Mouse (Mus musculus): ENCODE data around the gene Med4. TPM values are rescaled to one million over a fixed set of nuclear protein-coding genes. Genes with fewer than 3 reads are reported as not detected.

The Med4 gene
- total RNA-seq (2021): 10 to 100 TPM; 31.6 to 31.9 TPM

DNA sequence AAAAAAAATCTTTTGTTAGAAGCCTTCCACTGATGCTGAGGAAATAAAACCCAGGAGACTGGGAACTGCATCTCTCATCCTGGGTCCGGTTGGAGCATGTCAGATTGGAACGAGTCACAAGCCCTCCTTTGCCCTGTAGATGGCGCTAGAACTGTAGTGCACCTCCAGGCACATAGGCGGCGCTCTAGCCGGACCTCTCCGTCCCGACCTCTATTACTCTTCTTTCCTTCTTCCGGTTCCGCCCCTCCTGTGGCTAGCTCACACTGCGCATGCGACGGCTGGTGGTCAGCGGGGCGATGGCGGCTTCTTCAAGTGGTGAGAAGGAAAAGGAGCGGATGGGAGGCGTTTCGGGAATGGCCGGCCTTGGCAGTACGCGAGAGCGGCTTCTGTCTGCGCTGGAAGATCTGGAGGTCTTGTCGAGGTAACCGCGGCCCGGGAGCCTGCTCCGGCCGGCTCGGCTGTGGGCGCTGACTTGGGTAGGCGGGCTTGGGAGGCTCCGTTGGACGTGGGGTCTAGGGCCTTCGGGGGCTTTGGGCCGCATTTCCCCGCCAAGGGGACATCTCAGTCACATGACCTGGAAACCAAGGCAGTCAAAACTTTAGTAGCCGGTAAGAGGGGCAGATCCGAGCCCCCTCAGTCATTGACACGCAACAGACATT, at the start of gene Med4:
Med4 (plus strand) TSS at position 261 of the 659 bp plus-strand sequence.
- intact Hi-C loops (cut with DNase I): loop anchor here (10.0 kb wide), 1 partner anchor 405 kb away; no protein-coding TSS in a partner anchor
- DNase-seq (ENCODE audit: extremely low spot score in 1 of 2, low spot score in 2 of 2): peak; percentile 93 to 96

DNA sequence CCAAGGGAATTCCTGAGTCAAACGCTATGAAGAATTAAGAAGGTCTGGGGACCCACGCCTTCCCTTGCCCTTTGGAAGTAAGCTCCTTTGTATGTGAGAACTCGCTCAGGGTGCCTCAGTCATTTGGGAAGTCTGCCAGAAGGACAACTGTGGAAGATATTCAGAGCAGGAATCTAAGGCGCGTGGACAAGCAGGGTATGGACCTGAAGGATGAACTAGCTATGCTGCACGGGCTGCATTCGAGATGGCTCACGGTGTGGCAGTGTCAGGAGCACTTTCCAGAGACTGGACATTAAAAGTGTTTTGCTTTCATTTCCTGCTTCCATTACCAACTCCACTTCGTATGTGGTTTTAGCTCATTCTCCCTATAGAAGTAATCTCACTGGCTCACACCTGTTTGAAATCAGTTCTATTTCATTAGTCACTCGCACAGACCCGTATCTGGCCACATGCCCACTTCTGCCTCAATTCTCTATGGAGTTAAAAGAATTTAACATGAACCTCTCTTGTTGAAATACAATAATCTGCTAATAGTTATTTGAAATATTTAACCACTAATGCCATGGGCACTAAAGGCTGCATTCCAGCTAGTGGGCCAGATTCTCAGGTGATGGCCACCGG, 49.2 kb upstream of the Med4 start:
- no peak for DNase-seq (ENCODE audit: extremely low spot score in 1 of 2, low spot score in 2 of 2)
- intact Hi-C loops (cut with DNase I): no loop called here

DNA sequence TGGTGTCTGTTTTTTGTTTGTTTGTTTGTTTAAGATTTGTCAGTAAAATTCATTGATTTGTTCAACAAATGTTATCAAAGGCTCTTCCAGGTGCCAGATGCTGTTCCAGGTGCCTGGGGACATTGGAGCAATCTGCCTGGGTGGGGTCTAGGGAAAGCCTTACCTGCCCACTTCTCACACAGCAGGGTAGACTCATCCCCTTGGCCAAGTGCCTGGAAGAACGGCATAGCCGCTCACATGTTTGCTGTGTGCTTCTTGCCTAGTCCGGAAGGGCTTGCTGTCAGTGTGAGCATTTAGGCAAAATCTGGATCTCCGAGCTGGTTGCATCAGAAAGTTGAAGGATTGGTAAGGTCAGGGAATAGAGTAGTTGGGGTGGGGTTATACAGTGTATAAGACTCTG, 47.6 kb upstream of the Med4 start:
- DNase-seq (ENCODE audit: extremely low spot score in 1 of 2, low spot score in 2 of 2): no peak

DNA sequence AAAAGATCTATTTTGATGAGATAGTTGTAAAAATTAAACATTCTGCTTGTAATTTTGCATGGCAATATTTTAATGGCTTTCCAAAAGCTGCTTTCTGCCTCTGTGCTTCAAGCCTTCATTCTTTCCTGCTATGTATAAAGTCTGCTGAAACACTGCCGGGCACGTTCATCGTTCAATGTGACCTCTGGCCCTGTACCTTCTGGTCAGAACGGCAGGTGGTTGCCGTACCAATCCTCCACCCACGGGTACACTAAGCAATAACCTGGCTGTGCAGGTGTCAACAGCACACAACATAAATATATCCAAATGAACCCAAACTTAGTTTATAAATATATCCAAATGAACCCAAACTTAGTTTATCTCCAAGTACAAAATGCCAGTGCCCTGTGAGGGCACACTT, 42.1 kb upstream of the Med4 start:
- no peak for DNase-seq (ENCODE audit: extremely low spot score in 1 of 2, low spot score in 2 of 2)
- intact Hi-C loops (cut with DNase I): no loop called here

More for the DNA sequence above, 47.6 kb upstream of the Med4 start:
- intact Hi-C loops (cut with DNase I): no loop called here

DNA sequence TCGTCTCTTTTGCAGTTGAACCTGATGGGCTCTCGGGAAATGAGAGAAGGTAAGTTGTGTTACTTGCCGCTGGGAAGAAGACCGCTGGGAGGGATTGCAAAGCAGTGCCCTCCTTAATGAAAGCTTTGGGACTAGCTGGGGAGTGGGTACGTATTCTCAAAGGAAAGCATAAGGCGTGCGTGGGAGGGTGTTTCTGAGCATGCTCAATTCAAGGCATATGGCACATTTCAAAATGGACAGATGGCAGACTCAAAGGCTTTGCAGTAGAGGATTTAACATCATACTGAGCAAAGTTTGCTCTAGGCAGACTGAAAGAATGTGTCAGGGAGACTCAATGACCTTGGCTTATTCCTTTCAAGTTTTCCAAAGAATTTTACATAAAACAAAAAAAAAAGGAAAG, 40.3 kb upstream of the Med4 start:
- intact Hi-C loops (cut with DNase I): no loop called here
- DNase-seq (ENCODE audit: extremely low spot score in 1 of 2, low spot score in 2 of 2): peak; percentile 67 to 77

DNA sequence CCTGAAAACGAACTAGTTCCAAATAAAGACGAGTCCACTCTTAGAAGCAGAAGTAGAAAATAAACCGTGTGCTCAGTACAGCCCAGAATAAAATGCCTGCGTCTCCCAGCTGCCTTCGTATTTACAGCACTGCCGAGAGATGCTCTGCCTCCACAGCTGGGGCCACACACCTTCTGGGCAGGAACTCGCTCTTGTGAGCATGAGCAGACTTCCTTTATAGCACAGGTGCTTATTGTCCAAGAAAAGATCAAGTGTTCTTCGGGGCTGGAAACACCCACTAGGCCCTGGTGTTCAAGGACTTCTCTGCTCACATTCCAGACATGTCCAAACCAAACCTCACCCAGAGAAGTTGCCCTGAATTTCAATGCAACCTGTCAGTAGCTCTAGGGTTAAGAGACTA, 39.2 kb upstream of the Med4 start:
- DNase-seq (ENCODE audit: extremely low spot score in 1 of 2, low spot score in 2 of 2): no peak
- intact Hi-C loops (cut with DNase I): loop anchor here (5.0 to 10.0 kb wide), 3 partner anchors 88 to 366 kb away; partner anchors contain the start of gene Rb1

DNA sequence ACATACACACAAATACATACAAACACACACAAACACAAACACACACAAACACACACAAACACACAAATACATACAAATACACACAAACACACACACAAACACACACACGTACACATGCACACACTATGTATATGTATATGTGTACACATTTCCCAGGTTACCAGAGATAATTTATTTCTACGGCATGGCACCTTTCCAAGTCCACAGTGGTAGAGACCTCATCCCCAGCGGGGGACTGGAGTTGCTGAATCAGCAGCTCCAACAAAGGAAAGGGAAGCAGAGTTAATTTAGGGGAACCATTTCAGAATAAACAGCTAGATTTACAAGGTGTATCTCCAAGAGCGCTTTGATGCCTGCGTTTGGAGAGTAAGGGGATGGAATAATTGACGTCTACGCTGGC, 37.6 kb upstream of the Med4 start:
- intact Hi-C loops (cut with DNase I): loop anchor here (5.0 to 10.0 kb wide), 3 partner anchors 90 to 367 kb away; partner anchors contain the start of gene Rb1
- no peak for DNase-seq (ENCODE audit: extremely low spot score in 1 of 2, low spot score in 2 of 2)

DNA sequence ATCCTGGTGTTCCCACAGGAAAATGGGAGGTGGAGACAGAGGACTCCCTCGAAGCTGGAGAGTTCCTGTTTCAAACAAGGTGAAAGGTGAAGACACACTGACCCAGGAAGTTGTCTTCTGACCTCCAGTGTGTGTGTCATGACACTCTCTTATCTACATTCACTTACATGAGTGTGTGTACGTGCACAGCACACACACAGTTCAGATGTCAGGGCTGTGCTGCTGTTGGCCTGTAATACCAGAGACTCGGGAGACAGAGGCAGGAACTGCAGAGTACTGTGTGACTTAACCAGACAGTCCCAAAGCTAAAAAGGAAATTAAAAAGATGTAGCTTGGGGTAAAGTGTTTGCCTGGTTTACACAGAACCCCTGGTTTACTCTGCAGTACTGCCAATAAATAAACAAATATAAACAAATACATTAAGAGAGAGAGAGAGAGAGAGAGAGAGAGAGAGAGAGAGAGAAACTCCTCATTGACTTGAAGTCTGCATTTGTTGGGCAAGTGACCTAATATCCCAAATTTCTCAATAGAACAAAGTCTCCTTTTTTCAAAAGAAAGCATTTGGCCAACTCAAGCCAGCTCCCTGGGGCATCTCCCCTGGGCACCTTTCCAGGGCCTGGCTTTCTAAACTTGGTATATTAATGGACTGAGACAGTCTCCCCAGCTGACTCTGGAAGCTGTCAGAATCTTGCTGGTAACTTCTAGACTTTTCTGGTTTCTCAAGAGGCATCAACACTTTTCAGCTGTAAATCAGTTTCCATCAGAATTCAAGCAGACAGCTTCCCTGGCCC, 36.0 kb upstream of the Med4 start:
- DNase-seq (ENCODE audit: extremely low spot score in 1 of 2, low spot score in 2 of 2): peak; percentile 38 to 69

DNA sequence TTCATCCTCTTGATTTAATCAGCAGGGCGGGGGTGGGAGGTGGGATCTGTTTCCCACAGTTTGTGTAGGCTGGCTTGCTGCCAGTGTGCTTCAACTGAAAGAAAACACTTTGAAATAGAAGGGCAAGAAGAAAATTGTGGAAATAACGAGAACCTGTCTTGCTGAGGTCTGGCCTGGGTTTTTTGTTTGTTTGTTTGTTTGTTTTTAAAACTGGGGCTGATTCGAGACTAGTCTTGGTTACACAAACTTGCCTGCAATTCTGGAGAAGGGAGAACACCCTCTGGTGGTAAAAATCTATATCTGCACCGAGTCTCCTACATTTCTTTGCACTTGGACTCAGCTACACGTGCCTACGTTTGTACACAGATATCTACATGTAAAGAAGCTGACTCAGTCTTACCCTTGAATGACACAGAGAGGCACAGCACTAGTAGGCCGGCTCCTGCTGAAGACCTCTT, 35.2 kb upstream of the Med4 start:
- DNase-seq (ENCODE audit: extremely low spot score in 1 of 2, low spot score in 2 of 2): peak; percentile 41 to 70
- intact Hi-C loops (cut with DNase I): loop anchor here (5.0 to 10.0 kb wide), 3 partner anchors 92 to 370 kb away; partner anchors contain the start of gene Rb1

More for the DNA sequence above, 36.0 kb upstream of the Med4 start:
- intact Hi-C loops (cut with DNase I): loop anchor here (5.0 to 10.0 kb wide), 3 partner anchors 92 to 369 kb away; partner anchors contain the start of gene Rb1

DNA sequence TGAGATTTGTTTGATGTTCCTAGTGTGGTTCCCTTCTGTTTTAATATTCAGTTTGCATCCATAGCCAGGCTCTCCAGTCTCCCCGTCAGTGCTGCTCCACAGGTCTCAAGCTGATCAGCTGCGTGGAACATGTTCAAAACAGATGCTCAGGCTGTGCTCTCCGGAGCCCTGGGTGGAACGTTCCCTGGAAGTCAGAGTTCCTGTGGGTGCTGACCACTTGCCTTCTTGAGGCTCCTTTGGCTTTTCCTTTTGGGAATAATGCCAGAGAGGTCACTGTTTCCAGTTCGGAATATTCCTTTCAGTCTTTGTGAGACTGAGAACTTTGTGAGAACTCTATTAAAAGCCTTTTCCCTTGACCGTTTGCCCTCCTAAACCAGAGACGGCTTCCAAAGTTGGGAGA, 34.3 kb upstream of the Med4 start:
- peak in 1 of 2 experiments; percentile 43 for DNase-seq (ENCODE audit: extremely low spot score in 1 of 2, low spot score in 2 of 2)
- intact Hi-C loops (cut with DNase I): loop anchor here (10.0 kb wide), 2 partner anchors 151 to 371 kb away; partner anchors contain the start of gene Rb1

DNA sequence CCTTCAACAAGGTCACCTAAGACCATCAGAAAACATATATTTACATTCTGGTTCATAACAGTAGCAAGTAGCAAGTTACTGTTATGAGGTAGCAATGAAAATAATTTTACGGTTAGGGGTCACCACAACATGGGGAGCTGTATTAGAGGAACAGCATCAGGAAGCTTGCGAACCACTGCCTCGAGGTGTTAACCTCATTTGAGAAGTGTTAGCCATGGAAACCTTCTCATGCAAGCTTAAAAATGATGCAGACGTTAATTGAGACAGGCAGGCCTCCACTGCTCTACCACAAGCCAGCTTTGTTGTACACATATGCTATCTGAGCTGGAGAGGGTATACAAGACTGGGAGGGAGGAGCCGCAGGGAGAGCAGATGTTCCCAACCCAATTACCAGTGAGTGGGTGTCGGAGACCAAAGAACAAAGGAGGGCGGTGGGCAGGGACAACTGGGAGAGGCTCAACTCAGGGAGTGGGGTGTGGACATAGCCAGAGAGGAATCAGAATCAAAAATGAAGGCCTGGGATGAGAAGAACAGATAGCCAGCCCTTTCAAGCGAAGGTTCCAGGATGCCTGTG, 33.4 kb upstream of the Med4 start:
- intact Hi-C loops (cut with DNase I): loop anchor here (10.0 kb wide), 2 partner anchors 152 to 372 kb away; partner anchors contain the start of gene Rb1
- DNase-seq (ENCODE audit: extremely low spot score in 1 of 2, low spot score in 2 of 2): no peak

DNA sequence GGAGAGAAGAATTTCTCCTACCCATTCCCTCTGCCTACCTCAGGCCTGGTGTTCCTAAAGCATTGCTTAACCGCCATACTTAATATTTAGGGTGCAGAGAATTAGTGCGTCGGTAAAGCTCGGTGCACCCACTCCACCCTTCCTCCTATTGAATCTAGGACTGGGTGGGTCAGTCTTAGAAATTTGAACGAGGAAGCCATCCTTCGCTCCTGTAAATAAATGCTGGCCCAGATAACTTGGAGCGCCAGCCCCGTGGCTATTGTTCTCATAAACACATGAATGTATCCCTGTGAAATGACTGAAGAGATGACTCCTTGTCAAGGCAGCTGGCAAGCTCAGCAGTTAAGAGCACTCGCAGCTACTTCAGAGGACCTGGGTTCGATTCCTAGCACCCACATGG, 32.7 kb upstream of the Med4 start:
- intact Hi-C loops (cut with DNase I): loop anchor here (10.0 kb wide), 2 partner anchors 152 to 372 kb away; partner anchors contain the start of gene Rb1
- no peak for DNase-seq (ENCODE audit: extremely low spot score in 1 of 2, low spot score in 2 of 2)

DNA sequence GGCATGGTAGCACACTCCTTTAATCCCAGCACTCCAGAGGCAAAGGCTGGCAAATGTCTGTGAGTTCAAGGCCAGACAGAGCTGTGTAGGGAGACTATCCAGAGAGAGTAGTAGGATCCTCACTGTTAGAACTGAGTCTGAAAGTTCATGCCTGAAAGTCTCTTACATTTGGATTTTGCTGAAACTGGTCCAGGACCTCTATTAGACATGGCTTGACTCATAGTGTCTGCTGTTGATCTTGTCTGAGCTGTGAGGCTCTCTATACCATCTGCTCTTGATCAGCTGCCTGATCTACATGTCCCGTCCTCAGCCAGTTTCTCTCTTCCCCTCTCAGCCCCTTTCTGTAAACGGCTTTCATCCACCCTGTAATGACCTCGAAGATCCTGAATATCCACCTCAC, 31.5 kb upstream of the Med4 start:
- no peak for DNase-seq (ENCODE audit: extremely low spot score in 1 of 2, low spot score in 2 of 2)
- intact Hi-C loops (cut with DNase I): loop anchor here (10.0 kb wide), 2 partner anchors 154 to 374 kb away; partner anchors contain the start of gene Rb1

DNA sequence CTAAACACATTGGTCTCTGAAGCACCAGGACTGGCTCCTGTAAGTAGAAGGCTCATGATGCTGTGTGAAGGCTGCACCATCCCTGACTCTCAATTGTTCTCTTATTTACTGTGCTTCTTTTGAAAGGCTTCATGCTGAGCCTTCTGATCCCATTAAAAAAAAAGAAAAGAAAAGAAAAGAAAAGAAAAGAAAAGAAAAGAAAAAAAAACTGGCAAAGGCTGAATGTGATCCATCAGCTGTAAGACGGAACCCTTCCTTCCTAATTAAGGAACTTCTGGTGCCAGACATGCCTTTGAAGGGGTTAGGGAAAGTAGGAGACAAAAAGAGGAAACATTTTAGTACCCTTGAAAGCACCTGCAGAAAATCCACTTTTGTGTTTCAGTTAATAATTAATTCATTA, 30.1 kb upstream of the Med4 start:
- intact Hi-C loops (cut with DNase I): loop anchor here (10.0 kb wide), 2 partner anchors 155 to 375 kb away; partner anchors contain the start of gene Rb1
- no peak for DNase-seq (ENCODE audit: extremely low spot score in 1 of 2, low spot score in 2 of 2)

DNA sequence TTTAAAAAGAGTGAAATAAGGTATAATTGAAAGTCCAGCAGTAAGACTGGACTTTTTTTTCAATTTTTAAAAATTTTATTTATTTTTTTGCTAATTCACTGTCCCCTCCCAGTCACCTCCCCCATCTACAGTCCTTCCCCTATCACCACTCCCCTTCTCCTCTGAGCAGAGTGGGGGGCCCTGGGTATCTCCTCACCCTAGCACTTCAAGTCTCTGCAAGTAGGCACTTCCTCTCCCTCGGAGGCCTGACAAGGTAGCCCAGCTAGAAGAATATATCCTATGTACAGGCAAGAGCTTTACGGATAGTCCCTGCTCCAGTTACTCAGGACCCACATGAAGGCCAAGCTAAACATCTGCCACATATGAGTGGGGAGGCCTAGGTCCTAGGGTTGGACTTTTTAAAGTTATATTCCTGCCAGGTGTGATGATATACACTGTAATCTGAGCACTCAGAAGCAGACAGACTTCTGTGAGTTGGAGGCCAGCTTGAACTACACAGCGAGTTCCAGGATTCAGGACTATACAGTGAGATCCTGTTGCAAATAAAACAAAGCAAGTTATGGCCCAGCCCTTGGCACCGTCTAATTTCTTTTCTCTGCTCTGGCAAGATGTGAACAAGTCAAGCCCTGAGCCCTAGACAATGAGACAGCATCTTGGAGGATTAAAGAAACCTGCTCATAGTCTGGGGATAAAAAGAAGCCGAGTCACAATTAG, 26.2 kb upstream of the Med4 start:
- DNase-seq (ENCODE audit: extremely low spot score in 1 of 2, low spot score in 2 of 2): no peak
- intact Hi-C loops (cut with DNase I): no loop called here

DNA sequence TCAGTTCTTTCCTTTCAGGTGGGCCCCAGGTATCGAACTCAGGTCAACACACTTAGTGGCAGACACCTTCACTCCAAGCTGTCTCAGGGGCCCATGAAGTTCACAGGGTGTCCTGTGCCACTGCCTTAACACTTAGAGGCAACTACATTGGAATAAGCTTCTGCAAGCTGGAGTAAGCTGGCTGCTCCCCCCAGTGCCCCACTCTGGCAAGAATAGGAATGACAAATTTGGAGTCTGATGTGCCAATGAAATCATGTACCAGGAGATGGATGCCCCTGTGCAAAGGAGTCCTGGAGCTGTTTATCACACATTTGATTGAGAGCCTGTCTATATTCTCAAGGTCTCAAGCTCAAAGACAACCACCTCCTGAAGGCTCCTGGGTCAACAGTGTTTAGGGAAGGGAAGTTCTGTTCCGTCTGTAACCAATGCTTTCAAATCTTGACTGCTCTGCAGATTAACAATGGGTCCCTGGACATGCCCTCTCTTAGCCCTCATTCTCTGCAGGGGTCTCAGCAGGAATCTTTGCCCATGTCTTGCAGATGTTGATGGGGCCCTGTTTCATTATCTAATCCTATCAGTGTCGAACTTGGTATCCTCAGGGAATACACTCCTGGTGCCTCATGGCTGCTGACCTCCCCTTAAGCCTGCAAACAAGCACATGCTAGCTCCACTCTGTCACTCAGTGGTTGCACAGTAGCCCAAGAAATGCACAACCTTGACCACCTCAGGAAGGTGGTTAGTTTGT, 25.3 kb upstream of the Med4 start:
- intact Hi-C loops (cut with DNase I): no loop called here
- no peak for DNase-seq (ENCODE audit: extremely low spot score in 1 of 2, low spot score in 2 of 2)

DNA sequence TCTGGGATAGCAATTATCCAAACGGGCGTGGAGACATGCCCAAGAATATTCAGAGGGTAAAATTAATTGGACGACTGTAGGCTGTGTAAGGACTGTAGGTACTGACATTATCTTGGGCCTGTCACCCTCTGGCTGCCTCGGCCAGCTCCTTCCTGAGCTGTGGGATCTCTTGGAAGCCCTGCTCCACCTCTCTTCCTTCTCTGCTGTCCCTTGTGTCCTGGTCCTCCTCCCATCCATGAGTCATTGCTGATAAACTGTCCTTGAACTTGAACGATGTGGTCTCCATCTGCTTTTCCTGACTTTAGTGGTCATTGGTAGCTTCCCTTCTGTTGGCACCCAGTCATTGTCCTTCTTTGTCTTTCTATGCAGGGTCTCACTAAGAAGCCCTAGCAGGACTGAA, 23.2 kb upstream of the Med4 start:
- DNase-seq (ENCODE audit: extremely low spot score in 1 of 2, low spot score in 2 of 2): no peak
- intact Hi-C loops (cut with DNase I): no loop called here
